Mouse (Mus musculus): ENCODE results near the gene Adh7. TPM values are rescaled to one million over a fixed set of nuclear protein-coding genes. Genes with fewer than 3 reads are reported as not detected.

Gene Adh7
- polyA plus RNA-seq, 1 experiment = not detected

DNA sequence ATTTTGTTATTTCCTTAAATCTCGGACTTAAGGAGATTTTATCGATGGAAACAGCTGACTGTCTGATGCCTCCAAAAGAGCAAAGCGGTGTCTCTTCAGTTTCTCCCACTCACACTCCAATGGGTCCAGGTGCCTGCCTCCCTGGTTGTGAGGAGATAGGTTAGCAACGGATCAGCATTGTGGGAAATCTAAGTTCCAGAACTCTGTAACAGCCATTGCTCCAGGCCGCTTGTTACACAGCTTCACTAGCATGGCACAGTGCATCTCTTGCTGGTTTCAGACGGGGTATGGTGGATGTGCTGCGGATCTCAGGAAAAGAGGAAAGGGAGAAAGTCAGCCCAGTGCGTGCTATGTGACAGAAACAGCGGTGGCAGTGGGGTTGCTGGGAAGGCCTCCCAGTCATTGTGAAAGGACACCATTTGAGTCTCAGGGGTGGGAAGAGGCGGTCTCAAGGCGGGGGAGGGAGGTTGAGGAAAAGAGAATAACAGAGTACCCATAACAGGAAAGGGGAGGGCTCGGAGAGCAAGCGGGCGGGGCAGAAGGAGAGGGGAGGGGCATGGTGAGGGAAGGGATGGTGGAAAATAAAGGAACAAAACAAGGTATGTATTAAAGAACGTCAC, 23.8 kb upstream of the Adh7 start, which contains the start of gene 4930579F01Rik:
Gene 4930579F01Rik, minus strand, starts transcription at position 143 of the 620 bp plus-strand sequence.
- WGBS = 79% methylated on average over 15 of the region's 15 CpGs
- no peak within 1 kb of the TSS for H3K4me3 ChIP-seq (replicated peaks; ENCODE audit: control insufficient read depth, low read depth, low read length)

GRCm38 (mm10) chr3:138197093-138197492, 20.5 kb upstream of the Adh7 start:
- H3K4me1 ChIP-seq (ENCODE audit: control insufficient read depth, insufficient read depth, low read length) = no peaks in the 10 kb centered on the region
- no peak for TF ChIP-seq CTCF (IDR thresholded peaks at IDR 0.05; ENCODE audit: control insufficient read depth, insufficient read depth, low read length)
- no peak for TF ChIP-seq POLR2A (IDR thresholded peaks at IDR 0.05; ENCODE audit: borderline replicate concordance, control insufficient read depth, low read depth, low read length)
- no peak overlapping the region for H3K27ac ChIP-seq (ENCODE audit: control insufficient read depth, insufficient read depth, low read depth, low read length, poor library complexity)
- 86% methylated on average over 14 of the region's 14 CpGs for WGBS
- no peak overlapping the region for H3K4me3 ChIP-seq (replicated peaks; ENCODE audit: control insufficient read depth, low read depth, low read length)

More for the DNA sequence above, 23.8 kb upstream of the Adh7 start, which contains the start of gene 4930579F01Rik:
- TF ChIP-seq POLR2A (IDR thresholded peaks at IDR 0.05; ENCODE audit: borderline replicate concordance, control insufficient read depth, low read depth, low read length) = no peak
- no peak within 1 kb of the TSS for H3K27ac ChIP-seq (ENCODE audit: control insufficient read depth, insufficient read depth, low read depth, low read length, poor library complexity)
- H3K4me1 ChIP-seq (ENCODE audit: control insufficient read depth, insufficient read depth, low read length) = no peaks in the 10 kb centered on the region

DNA sequence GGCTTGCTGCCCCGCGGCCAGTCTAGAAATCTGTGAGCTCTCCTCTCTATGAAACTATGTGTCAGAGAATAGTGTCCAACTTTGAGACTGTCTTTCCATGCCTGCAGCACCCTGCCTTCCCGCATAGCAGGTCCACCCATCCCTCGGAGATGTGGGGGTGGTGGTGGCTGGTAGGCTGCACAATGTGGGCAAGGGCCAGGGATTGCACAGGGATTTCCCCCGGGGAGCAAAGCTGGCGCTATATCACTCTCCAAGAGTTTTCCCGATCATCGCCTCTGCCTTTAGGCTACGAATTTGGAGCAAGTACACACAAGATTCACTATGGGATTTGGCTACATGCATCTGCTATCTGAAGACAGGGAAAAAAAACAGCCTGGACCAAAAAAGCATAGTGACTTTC, 20.0 kb upstream of the Adh7 start:
- H3K27ac ChIP-seq (ENCODE audit: control insufficient read depth, insufficient read depth, low read depth, low read length, poor library complexity) = no peak overlapping the region
- H3K4me1 ChIP-seq (ENCODE audit: control insufficient read depth, insufficient read depth, low read length) = no peaks in the 10 kb centered on the region
- 81% methylated on average over 9 of the region's 9 CpGs for WGBS
- H3K4me3 ChIP-seq (replicated peaks; ENCODE audit: control insufficient read depth, low read depth, low read length) = no peak overlapping the region
- TF ChIP-seq CTCF (IDR thresholded peaks at IDR 0.05; ENCODE audit: control insufficient read depth, insufficient read depth, low read length) (no peak), POLR2A (IDR thresholded peaks at IDR 0.05; ENCODE audit: borderline replicate concordance, control insufficient read depth, low read depth, low read length) (no peak)

DNA sequence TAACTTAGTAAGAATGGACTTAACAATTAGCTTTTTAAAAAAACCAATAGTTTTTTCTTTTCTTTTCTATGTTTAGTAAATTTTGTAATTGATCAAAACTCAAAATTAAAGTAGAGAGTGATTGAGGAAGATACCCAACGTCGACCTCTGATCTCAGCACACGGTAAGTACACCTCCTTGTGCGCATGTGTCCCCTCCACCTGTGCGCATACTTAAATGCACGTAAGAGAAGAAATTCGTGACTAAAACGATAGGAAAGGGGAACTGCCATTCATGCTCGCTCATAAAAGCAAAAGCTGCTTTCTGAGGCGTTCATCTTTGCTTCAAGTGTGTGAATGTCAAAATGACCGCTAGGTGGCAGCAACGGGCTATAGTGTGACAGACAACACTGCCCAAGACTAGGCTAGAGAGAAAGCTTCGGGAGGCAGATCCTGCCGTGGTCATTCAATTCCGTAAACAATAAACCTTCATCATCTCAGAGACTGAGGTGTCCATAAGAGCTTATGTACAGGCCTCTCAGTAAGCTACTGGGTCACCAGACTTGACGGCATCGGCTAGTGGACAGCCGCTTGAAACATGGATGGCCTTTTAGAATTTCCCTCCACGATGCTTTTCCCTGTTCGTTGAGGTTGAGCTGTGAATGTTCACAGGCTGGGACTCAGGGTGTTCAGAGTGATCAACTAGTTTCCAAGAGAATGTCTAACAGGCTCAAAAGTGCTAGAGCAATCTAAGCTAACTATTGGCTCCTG, 19.4 kb upstream of the Adh7 start:
- TF ChIP-seq POLR2A (IDR thresholded peaks at IDR 0.05; ENCODE audit: borderline replicate concordance, control insufficient read depth, low read depth, low read length) (no peak), CTCF (IDR thresholded peaks at IDR 0.05; ENCODE audit: control insufficient read depth, insufficient read depth, low read length) (peak; percentile 70)
- H3K4me3 ChIP-seq (replicated peaks; ENCODE audit: control insufficient read depth, low read depth, low read length) = no peak overlapping the region
- H3K27ac ChIP-seq (ENCODE audit: control insufficient read depth, insufficient read depth, low read depth, low read length, poor library complexity) = no peak overlapping the region
- 23% methylated on average over 20 of the region's 20 CpGs for WGBS
- no peaks in the 10 kb centered on the region for H3K4me1 ChIP-seq (ENCODE audit: control insufficient read depth, insufficient read depth, low read length)

GRCm38 (mm10) chr3:138198722-138199068, 18.9 kb upstream of the Adh7 start:
- H3K27ac ChIP-seq (ENCODE audit: control insufficient read depth, insufficient read depth, low read depth, low read length, poor library complexity) = no peak overlapping the region
- no peak overlapping the region for H3K4me3 ChIP-seq (replicated peaks; ENCODE audit: control insufficient read depth, low read depth, low read length)
- no peak for TF ChIP-seq CTCF (IDR thresholded peaks at IDR 0.05; ENCODE audit: control insufficient read depth, insufficient read depth, low read length)
- TF ChIP-seq POLR2A (IDR thresholded peaks at IDR 0.05; ENCODE audit: borderline replicate concordance, control insufficient read depth, low read depth, low read length) = no peak
- 78% methylated on average over 7 of the region's 7 CpGs for WGBS
- no peaks in the 10 kb centered on the region for H3K4me1 ChIP-seq (ENCODE audit: control insufficient read depth, insufficient read depth, low read length)

- Histone ChIP-seq H3K4me3 (replicated peaks; ENCODE audit: control insufficient read depth, low read depth, low read length) (no peak overlapping the region), H3K27ac (ENCODE audit: control insufficient read depth, insufficient read depth, low read depth, low read length, poor library complexity) (no peak overlapping the region), H3K4me1 (ENCODE audit: control insufficient read depth, insufficient read depth, low read length) (no peaks in the 10 kb centered on the region)
- 82% methylated on average over 3 of the region's 3 CpGs for WGBS
- no peak for TF ChIP-seq POLR2A (IDR thresholded peaks at IDR 0.05; ENCODE audit: borderline replicate concordance, control insufficient read depth, low read depth, low read length)
- TF ChIP-seq CTCF (IDR thresholded peaks at IDR 0.05; ENCODE audit: control insufficient read depth, insufficient read depth, low read length) = no peak
Measured at GRCm38 (mm10) chr3:138208821-138209220, 8.7 kb upstream of the Adh7 start.

DNA sequence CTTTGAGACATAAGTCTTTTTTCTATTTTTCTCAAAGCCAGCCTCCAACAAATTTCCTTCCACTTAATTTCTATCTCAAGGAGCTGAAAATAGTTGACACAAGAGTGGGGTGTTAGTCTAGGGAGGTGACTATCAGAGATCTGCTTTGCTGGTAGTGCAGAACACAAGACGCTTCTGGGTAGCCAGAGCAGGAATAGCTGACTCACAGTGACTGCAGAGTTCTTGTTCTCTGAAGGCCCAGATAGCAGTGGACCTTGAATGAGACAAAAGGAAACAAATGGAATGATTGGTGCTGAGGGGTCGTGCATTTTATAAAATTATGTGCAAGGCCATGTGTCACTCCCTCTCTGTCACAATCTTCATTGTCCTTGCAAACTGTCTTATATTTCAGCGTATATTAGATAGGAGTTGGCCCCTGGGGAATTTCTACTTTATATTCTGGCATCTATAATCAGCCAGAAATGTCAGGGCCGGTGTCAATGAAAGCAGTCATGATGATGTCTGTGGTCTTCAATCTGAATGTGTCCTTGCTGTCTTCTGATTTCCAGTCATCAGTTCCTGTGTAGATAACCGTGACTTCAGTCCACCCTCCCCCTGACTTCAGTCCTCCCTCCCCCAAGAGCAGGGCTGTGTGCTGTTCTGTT, 7.0 kb upstream of the Adh7 start:
- 65% methylated on average over 5 of the region's 5 CpGs for WGBS
- H3K4me1 ChIP-seq (ENCODE audit: control insufficient read depth, insufficient read depth, low read length) = no peaks in the 10 kb centered on the region
- no peak overlapping the region for H3K4me3 ChIP-seq (replicated peaks; ENCODE audit: control insufficient read depth, low read depth, low read length)
- TF ChIP-seq CTCF (IDR thresholded peaks at IDR 0.05; ENCODE audit: control insufficient read depth, insufficient read depth, low read length) (no peak), POLR2A (IDR thresholded peaks at IDR 0.05; ENCODE audit: borderline replicate concordance, control insufficient read depth, low read depth, low read length) (no peak)
- H3K27ac ChIP-seq (ENCODE audit: control insufficient read depth, insufficient read depth, low read depth, low read length, poor library complexity) = no peak overlapping the region

- Histone ChIP-seq H3K4me1 (ENCODE audit: control insufficient read depth, insufficient read depth, low read length) (no peaks in the 10 kb centered on the region), H3K27ac (ENCODE audit: control insufficient read depth, insufficient read depth, low read depth, low read length, poor library complexity) (no peak overlapping the region), H3K4me3 (replicated peaks; ENCODE audit: control insufficient read depth, low read depth, low read length) (no peak overlapping the region)
- 85% methylated on average over 4 of the region's 4 CpGs for WGBS
- TF ChIP-seq POLR2A (IDR thresholded peaks at IDR 0.05; ENCODE audit: borderline replicate concordance, control insufficient read depth, low read depth, low read length) (no peak), CTCF (IDR thresholded peaks at IDR 0.05; ENCODE audit: control insufficient read depth, insufficient read depth, low read length) (no peak)
Measured at GRCm38 (mm10) chr3:138212431-138212951, 5.1 kb upstream of the Adh7 start.

Data from bone marrow, adult 2 months (tissue).